Mouse (Mus musculus) kidney, postnatal 0 days (tissue): ENCODE measurements around the gene Clhc1. TPM values are rescaled to one million over a fixed set of nuclear protein-coding genes. Genes with fewer than 3 reads are reported as not detected.

Experiments used
- ATAC-seq: fragments of 200-750 bp; cut with Nextera tagmentation; replicated peaks from 2 replicates; pipeline ENCODE4 v1.8.0; 2017; ENCODE audit warnings: low read depth, moderate number of reproducible peaks, moderate TSS enrichment, moderate library complexity; ENCODE audit not compliant: low FRiP score
- DNase-seq: peaks from one replicate; pipeline ENCODE4 v3.0.0-alpha.2; 2016; ENCODE audit warnings: low spot score
- H3K27ac ChIP-seq: fragments of 300-500 bp; sonication (generic); 2 replicates; pipeline ENCODE4 v1.5.1; 2014; ENCODE audit warnings: mild to moderate bottlenecking
- H3K27me3 ChIP-seq: fragments of 300-500 bp; sonication (generic); 2 replicates; pipeline ENCODE4 v1.6.1; 2014; ENCODE audit warnings: low read length, mixed read lengths; ENCODE audit not compliant: insufficient read depth
- H3K36me3 ChIP-seq: fragments of 300-500 bp; sonication (generic); 2 replicates; pipeline ENCODE4 v1.6.1; 2014; ENCODE audit warnings: low read length, mixed read lengths; ENCODE audit not compliant: insufficient read depth
- H3K4me1 ChIP-seq: fragments of 300-500 bp; sonication (generic); replicated peaks from 2 replicates; pipeline ENCODE4 v1.6.1; 2014; ENCODE audit warnings: antibody characterized with exemption, low read length, mixed read lengths; ENCODE audit not compliant: insufficient read depth
- H3K4me2 ChIP-seq: fragments of 300-500 bp; sonication (generic); 2 replicates; pipeline ENCODE4 v1.6.1; 2014; ENCODE audit warnings: mild to moderate bottlenecking, low read length, moderate library complexity, mixed read lengths
- H3K4me3 ChIP-seq: fragments of 300-500 bp; sonication (generic); replicated peaks from 2 replicates; pipeline ENCODE4 v1.5.1; 2014; ENCODE audit warnings: low read depth, low read length
- H3K9ac ChIP-seq: fragments of 300-500 bp; sonication (generic); 2 replicates; pipeline ENCODE4 v1.6.1; 2014; ENCODE audit warnings: low read depth, low read length
- H3K9me3 ChIP-seq: fragments of 300-500 bp; sonication (generic); replicated peaks from 2 replicates; pipeline ENCODE4 v1.6.1; 2016; ENCODE audit warnings: low read length, inconsistent platforms, mixed read lengths
- CTCF ChIP-seq: IDR thresholded peaks from 2 replicates; pipeline ENCODE4 v1.5.1; 2016; ENCODE audit warnings: antibody characterized with exemption, low read depth, mild to moderate bottlenecking, moderate library complexity
- WGBS: fragments of 180-500 bp; shearing (Covaris S2); extraction: QIAGEN DNeasy Blood & Tissue Kit; methylation state at CpG from one replicate; pipeline ENCODE4 v1.1.7; 2014; 5-methylcytosine and 5-hydroxymethylcytosine counted together
- polyA plus RNA-seq: library from polyadenylated mRNA; unstranded; fragments of >200 nt; fragmentation: Nextera tagmentation; extraction: Ambion mirVana; gene quantifications from 2 replicates; pipeline ENCODE4 v1.2.1, GENCODE M21; 2015

The Clhc1 gene
- polyA plus RNA-seq, 1 experiment from 2014 or later, result 0.07 TPM

DNA sequence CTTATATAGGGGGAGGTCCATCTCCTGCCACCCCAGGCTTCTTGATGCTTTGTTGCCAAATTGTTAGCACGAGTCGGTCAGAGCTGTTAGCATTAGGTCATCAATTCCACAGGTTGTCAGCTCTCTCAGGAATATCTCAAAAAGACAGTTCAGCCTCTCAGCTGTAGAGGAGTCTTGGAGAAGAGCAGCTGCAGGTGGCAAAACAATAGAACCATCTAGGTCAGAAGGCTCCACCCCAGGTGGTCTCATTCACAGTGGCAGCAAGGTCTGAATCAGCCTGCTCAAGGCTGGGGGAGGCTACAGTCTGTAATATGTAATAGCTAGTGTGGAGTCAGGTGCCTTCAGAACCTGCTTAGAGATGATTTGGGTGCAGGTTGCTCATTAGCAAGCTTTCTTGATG, 55.8 kb downstream of the Clhc1 start:
- Histone ChIP-seq H3K4me1 (no peaks in the 10 kb centered on the region), H3K27me3 (no peaks in the 10 kb centered on the region), H3K4me3 (no peak overlapping the region), H3K9ac (no peak overlapping the region), H3K9me3 (no peaks in the 10 kb centered on the region), H3K36me3 (no peaks in the 10 kb centered on the region), H3K27ac (no peak overlapping the region), H3K4me2 (no peak overlapping the region)
- WGBS, result 24% methylated on average over 2 of the region's 2 CpGs
- TF ChIP-seq CTCF, result no peak
- ATAC-seq (no peak), DNase-seq (no peak)

DNA sequence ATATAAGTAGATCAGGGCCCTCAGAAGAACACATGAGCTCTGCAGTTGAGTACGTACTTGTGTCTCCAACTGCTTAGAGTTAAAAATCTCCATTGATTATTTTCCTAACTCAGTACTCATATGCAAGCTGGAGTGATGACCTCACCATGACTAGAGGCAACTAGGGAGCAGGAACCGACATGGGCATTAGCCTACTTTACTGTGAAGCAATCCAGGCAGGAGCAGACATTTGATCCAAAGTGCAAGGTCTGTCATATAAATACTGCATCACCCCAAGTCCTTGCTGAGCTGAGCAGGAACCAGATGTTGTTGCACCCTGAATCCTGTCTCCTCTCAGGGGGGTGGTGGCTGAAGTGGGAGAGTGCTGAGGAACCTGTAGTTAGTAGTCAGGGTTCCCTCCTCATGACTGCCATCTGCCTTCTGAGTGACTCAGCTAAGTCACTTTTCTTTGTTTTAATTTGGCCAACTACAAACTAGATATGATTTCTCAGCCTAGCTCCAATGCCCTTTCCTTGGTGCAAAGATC, 59.8 kb downstream of the Clhc1 start:
- Histone ChIP-seq H3K36me3 (no peaks in the 10 kb centered on the region), H3K27ac (no peak overlapping the region), H3K4me1 (no peaks in the 10 kb centered on the region), H3K4me2 (no peak overlapping the region), H3K9ac (no peak overlapping the region), H3K9me3 (no peaks in the 10 kb centered on the region), H3K4me3 (no peak overlapping the region), H3K27me3 (no peaks in the 10 kb centered on the region)
- WGBS, result 76% methylated on average over 2 of the region's 2 CpGs
- ATAC-seq (no peak), DNase-seq (no peak)
- TF ChIP-seq CTCF, result no peak

DNA sequence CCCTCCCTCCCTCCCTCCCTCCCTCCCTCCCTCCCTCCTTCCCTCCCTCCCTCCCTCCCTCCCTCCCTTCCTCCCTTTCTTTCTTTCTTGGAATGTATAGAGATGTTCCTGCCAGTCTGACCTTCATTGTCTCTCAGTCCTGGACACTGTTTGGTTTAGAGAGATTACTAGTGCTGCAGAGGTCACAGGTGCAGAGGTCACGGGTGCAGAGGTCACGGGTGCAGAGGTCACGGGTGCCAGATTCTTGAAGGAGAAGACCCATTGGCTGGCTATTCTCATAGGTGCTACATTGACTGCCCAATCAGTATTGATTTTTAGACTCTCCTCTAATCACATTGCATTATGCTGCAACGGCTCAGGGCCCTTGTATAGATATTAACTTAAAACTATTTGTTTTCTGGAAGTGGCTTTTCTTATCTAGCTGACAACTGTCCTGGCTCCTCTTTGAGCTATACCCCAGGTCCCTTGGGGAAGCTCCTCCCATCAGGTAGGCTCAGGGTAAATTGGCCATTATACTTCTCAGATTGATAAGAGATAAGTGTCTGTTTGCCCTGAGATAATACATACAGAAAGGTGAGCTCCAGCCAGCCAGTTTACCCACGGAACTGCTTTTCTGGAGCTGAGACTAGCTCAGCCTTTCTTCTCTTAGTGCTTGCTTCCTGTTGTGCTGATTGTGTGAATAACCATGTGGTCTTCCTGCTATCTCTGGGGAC, 62.2 kb downstream of the Clhc1 start:
- Histone ChIP-seq H3K4me2 (no peak overlapping the region), H3K27me3 (no peaks in the 10 kb centered on the region), H3K4me3 (no peak overlapping the region), H3K9me3 (no peaks in the 10 kb centered on the region), H3K4me1 (no peaks in the 10 kb centered on the region), H3K36me3 (no peaks in the 10 kb centered on the region), H3K27ac (no peak overlapping the region), H3K9ac (no peak overlapping the region)
- DNase-seq, result no peak
- TF ChIP-seq CTCF, result no peak
- ATAC-seq, result no peak
- 72% methylated on average over 5 of the region's 5 CpGs for WGBS

DNA sequence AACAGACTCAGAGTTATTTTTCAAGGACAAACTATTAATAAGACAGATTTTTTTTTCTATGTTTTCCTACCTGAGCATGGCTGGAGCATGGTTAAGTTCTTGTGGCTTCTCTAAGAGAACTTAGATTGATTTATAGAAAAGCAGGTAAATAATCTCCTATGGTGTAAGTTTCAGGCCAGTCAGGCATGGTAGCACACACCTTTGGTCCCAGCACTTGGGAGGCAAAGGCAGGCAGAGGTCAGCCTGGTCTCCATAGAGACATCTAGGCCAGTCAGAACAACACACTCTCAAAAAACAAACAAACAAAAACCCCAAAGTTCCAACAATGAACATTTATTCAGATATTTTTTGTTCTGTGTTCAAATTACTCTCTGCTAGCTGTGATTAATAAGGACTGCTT, 64.3 kb downstream of the Clhc1 start:
- no peak overlapping the region for H3K27ac ChIP-seq
- H3K36me3 ChIP-seq, result no peaks in the 10 kb centered on the region
- H3K9me3 ChIP-seq, result no peaks in the 10 kb centered on the region
- H3K4me1 ChIP-seq, result no peaks in the 10 kb centered on the region
- H3K4me3 ChIP-seq, result no peak overlapping the region
- H3K9ac ChIP-seq, result no peak overlapping the region
- DNase-seq (no peak), ATAC-seq (peak; percentile 91)
- H3K27me3 ChIP-seq, result no peaks in the 10 kb centered on the region
- no peak for TF ChIP-seq CTCF
- no peak overlapping the region for H3K4me2 ChIP-seq

DNA sequence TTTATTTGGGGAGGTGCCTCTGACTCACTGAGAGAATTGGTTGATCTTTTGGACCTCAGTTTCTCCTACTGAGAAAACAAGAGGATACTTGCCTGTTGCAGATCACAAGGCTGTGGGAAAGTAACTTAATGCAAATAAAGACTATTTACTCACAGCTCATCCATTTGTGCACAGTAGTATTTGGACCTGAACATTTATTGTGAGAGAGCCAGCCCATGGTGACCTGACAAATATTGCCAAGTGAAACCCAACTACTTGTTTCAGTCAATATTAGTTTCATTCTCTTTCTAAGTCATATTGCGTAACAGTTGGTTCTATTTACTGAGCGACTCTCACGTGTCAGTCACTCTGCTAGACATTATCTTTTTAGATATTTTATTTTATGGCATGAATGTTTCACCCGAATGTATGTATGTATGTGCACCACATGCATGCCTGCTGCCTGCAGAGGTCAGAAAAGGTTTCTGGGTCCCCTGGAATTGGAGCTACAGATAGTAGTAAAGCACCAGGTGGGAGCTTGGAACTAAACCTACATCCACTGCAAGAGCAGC, 65.5 kb downstream of the Clhc1 start:
- Histone ChIP-seq H3K9me3 (no peaks in the 10 kb centered on the region), H3K4me1 (no peaks in the 10 kb centered on the region), H3K27ac (no peak overlapping the region), H3K4me3 (no peak overlapping the region), H3K4me2 (no peak overlapping the region), H3K27me3 (no peaks in the 10 kb centered on the region), H3K36me3 (no peaks in the 10 kb centered on the region), H3K9ac (no peak overlapping the region)
- ATAC-seq (no peak), DNase-seq (no peak)
- TF ChIP-seq CTCF, result no peak
- WGBS, result 92% methylated on average over 4 of the region's 4 CpGs

GRCm38 (mm10) chr11:29614217-29614924, 66.6 kb downstream of the Clhc1 start:
- DNase-seq, result no peak

More at GRCm38 (mm10) chr11:29614217-29614924, 66.6 kb downstream of the Clhc1 start:
- Histone ChIP-seq H3K4me2 (no peak overlapping the region), H3K9me3 (no peaks in the 10 kb centered on the region), H3K27ac (no peak overlapping the region), H3K9ac (no peak overlapping the region), H3K27me3 (no peaks in the 10 kb centered on the region), H3K4me3 (no peak overlapping the region), H3K4me1 (no peaks in the 10 kb centered on the region), H3K36me3 (no peaks in the 10 kb centered on the region)
- WGBS, result 83% methylated on average over 6 of the region's 6 CpGs
- no peak for TF ChIP-seq CTCF
- no peak for ATAC-seq
